Mouse (Mus musculus): ENCODE results near the gene Trappc2l. TPM values are rescaled to one million over a fixed set of nuclear protein-coding genes. Genes with fewer than 3 reads are reported as not detected.

Trappc2l gene
- polyA plus RNA-seq, 1 experiment: 55.0 TPM

- Histone ChIP-seq H3K4me1 (ENCODE audit: control insufficient read depth, insufficient read depth, low read length) (no peaks in the 10 kb centered on the region), H3K27ac (ENCODE audit: insufficient read depth, low read depth, low read length) (no peak overlapping the region), H3K4me3 (ENCODE audit: insufficient read depth, low read length) (no peak overlapping the region)
- TF ChIP-seq POLR2A (IDR thresholded peaks at IDR 0.05; ENCODE audit: borderline replicate concordance, low read depth, low read length) (no peak), CTCF (IDR thresholded peaks at IDR 0.05; ENCODE audit: low read depth, low read length) (no peak)
Measured at GRCm38 (mm10) chr8:122648192-122648970, 36.9 kb downstream of the Trappc2l start.

DNA sequence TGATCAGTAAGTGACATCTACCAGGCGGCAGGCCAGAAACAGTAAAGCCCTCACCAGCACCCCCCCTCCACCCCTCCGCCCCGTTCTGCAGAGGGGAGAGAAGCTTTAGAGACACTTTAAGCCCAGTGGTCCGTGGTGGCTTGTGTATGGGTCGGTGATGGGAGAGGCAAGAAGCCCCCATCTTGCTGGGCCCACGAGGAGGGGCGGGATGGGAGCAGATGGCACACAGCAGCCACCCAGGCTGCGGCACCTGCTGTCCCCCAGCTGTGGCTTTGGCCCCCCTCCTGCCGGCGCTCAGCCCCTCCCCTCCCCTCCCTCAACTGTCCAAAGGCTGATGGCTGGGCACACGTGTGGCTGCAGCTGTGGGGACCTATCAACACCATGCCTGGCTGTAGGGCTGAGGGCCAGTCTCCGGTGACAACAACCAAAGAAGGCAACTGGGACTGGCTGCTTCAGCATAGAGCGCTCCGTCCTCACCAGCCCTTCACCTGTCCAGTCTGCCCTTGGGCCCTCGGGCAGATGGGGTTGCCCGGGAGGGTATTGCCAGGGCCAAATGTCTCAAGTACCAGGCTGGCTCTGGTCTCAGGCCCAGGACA is 40.0 kb downstream of the Trappc2l start:
- TF ChIP-seq POLR2A (IDR thresholded peaks at IDR 0.05; ENCODE audit: borderline replicate concordance, low read depth, low read length): no peak
- TF ChIP-seq CTCF (IDR thresholded peaks at IDR 0.05; ENCODE audit: low read depth, low read length): no peak
- H3K4me1 ChIP-seq (ENCODE audit: control insufficient read depth, insufficient read depth, low read length): no peaks in the 10 kb centered on the region
- no peak overlapping the region for H3K4me3 ChIP-seq (ENCODE audit: insufficient read depth, low read length)
- H3K27ac ChIP-seq (ENCODE audit: insufficient read depth, low read depth, low read length): no peak overlapping the region

DNA sequence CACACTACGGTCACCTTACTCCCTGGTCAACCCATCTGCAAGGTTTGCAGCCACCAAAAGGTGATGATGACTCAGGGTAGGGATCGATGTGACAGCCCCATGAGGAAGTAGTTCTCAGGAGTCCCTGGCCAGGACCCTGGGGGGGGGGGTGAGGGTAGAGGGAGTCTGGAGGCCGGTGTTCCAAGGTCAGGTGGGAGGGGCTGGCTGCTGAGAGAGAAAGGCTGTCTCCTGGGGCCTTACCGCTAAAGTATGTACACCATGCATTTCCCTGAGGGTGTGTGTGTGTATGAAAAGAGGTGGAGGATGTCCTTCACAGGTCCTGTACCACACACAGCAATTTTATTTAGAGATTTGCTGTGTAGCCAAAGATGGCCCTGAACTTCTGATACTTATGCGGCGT is 41.2 kb downstream of the Trappc2l start:
- TF ChIP-seq POLR2A (IDR thresholded peaks at IDR 0.05; ENCODE audit: borderline replicate concordance, low read depth, low read length) (no peak), CTCF (IDR thresholded peaks at IDR 0.05; ENCODE audit: low read depth, low read length) (no peak)
- Histone ChIP-seq H3K4me3 (ENCODE audit: insufficient read depth, low read length) (no peak overlapping the region), H3K4me1 (ENCODE audit: control insufficient read depth, insufficient read depth, low read length) (no peaks in the 10 kb centered on the region), H3K27ac (ENCODE audit: insufficient read depth, low read depth, low read length) (no peak overlapping the region)

DNA sequence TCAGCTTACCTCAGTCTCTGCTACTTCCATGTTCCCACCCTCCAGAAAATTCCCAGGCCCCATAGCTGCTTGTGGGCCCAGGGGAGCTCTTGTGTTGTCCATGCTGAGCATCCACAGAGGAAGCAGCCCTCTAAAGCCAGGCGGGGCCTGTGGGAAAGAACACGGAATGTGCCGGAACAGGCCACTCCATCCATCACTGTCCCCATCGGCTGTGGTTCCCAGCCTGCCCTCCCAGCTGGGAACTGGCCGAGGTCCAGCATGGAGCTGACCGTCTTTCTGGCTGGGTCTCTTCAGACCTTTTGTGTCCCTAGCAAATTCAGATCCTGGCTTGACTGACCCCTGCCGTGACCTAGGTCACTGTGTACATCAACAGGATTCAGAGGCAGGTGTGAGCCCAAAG is 43.3 kb downstream of the Trappc2l start:
- H3K4me1 ChIP-seq (ENCODE audit: control insufficient read depth, insufficient read depth, low read length): no peaks in the 10 kb centered on the region
- TF ChIP-seq POLR2A (IDR thresholded peaks at IDR 0.05; ENCODE audit: borderline replicate concordance, low read depth, low read length) (no peak), CTCF (IDR thresholded peaks at IDR 0.05; ENCODE audit: low read depth, low read length) (no peak)
- no peak overlapping the region for H3K4me3 ChIP-seq (ENCODE audit: insufficient read depth, low read length)
- no peak overlapping the region for H3K27ac ChIP-seq (ENCODE audit: insufficient read depth, low read depth, low read length)

DNA sequence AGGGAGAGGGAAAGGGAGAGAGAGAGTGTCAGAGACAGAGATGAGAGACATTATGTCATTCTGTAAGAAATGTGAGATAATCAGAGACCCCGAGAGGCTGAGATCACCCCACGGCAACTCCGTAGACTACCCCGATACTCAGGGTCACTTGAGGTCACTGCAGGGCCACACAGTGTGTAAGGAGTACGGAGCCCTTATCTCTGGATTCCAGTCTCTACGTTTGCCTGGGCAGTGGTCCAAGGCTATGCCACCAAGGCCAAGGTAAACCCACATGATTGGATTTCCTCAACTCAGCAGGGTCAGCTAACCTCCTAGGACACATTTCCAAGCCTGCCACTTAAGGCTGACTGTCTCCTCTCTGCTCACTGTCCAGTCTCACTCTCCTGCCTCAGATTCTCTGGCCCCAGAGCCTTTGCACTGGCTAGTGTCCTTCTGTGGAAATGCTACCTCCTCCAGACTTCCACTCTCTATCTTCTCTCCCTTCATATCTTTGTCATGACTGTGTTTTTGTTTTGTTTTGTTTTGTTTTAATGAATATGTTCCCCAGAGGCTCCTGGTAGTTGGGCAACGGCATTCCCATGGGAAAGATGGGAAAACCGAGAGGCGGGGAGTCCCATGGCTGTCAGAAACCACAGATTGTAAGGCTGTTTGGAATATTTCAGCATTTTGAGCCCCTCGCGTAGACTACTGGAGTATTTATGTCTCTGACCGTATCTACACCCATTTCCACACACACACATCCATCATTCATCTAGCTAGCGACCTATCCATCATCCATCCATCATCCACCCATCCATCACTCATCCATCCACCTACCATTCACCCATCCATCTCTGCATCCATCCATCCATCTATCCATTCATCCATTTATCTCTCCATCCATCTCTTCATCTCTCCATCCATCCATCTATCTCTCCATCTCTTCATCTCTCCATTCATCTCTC is 44.9 kb downstream of the Trappc2l start:
- H3K4me1 ChIP-seq (ENCODE audit: control insufficient read depth, insufficient read depth, low read length): no peaks in the 10 kb centered on the region
- no peak overlapping the region for H3K4me3 ChIP-seq (ENCODE audit: insufficient read depth, low read length)
- no peak overlapping the region for H3K27ac ChIP-seq (ENCODE audit: insufficient read depth, low read depth, low read length)
- TF ChIP-seq POLR2A (IDR thresholded peaks at IDR 0.05; ENCODE audit: borderline replicate concordance, low read depth, low read length) (no peak), CTCF (IDR thresholded peaks at IDR 0.05; ENCODE audit: low read depth, low read length) (no peak)

GRCm38 (mm10) chr8:122658149-122658806 is 46.8 kb downstream of the Trappc2l start:
- TF ChIP-seq CTCF (IDR thresholded peaks at IDR 0.05; ENCODE audit: low read depth, low read length): no peak
- no peak for TF ChIP-seq POLR2A (IDR thresholded peaks at IDR 0.05; ENCODE audit: borderline replicate concordance, low read depth, low read length)
- Histone ChIP-seq H3K27ac (ENCODE audit: insufficient read depth, low read depth, low read length) (no peak overlapping the region), H3K4me3 (ENCODE audit: insufficient read depth, low read length) (no peak overlapping the region), H3K4me1 (ENCODE audit: control insufficient read depth, insufficient read depth, low read length) (no peaks in the 10 kb centered on the region)

DNA sequence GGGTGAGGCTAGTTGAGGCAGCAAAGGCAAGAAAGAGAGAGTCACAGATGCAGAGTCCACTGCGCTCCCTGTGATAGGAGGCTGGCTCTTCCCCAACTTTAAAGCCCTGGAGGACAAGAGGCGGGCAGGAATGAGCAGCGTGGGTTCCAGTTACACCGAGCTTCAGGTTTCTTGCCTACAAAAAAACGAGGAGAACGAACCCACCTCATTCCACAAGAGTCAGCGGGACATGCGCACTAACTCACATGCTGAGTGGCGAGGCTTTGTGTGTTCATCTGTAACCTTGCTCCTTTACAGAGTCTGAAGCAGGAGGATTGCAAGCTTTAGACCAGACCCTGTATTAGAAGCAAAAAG is 47.3 kb downstream of the Trappc2l start:
- H3K4me1 ChIP-seq (ENCODE audit: control insufficient read depth, insufficient read depth, low read length): no peaks in the 10 kb centered on the region
- TF ChIP-seq POLR2A (IDR thresholded peaks at IDR 0.05; ENCODE audit: borderline replicate concordance, low read depth, low read length): no peak
- no peak for TF ChIP-seq CTCF (IDR thresholded peaks at IDR 0.05; ENCODE audit: low read depth, low read length)
- no peak overlapping the region for H3K4me3 ChIP-seq (ENCODE audit: insufficient read depth, low read length)
- H3K27ac ChIP-seq (ENCODE audit: insufficient read depth, low read depth, low read length): no peak overlapping the region

DNA sequence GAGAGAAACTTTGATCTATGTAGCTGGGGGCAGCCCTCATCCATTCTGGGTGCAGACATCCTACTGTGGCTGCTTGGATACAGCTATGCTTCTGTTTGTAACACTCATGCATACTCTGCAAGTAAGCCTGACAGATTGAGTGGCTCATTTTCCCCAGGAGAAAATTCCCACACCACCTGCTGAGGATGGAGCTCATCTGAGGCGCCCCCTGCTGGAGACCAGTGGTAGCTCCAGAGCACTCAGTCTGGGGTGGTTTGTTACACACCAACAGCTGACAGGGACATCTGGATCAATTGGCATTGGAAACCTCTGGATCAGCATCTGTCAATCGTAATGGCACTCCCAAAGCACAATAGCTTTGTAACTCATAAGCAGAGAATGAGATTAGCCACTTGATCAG is 48.6 kb downstream of the Trappc2l start:
- no peak overlapping the region for H3K4me3 ChIP-seq (ENCODE audit: insufficient read depth, low read length)
- H3K27ac ChIP-seq (ENCODE audit: insufficient read depth, low read depth, low read length): no peak overlapping the region
- H3K4me1 ChIP-seq (ENCODE audit: control insufficient read depth, insufficient read depth, low read length): peaks cover 5% of the 10 kb centered on the region
- TF ChIP-seq POLR2A (IDR thresholded peaks at IDR 0.05; ENCODE audit: borderline replicate concordance, low read depth, low read length) (no peak), CTCF (IDR thresholded peaks at IDR 0.05; ENCODE audit: low read depth, low read length) (peak; percentile 68)

DNA sequence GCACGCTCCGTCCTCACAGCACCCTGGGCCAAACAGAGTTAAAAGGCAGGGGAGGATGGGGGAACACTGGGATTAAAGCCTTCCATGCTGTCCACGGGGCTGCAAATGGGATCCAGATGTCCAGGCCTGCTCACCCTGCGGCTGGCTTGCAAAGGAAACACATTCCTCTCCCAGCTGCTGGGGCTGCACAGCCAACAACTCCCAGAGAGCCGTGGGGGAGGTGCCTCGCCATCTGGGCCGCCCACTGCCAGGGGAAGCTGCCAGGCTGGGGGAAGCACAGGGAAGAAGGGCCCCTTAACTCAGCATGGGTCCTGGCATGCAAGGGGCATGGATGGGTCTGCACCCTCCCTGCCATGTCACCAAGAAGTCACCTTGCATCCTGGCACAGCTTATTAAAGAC is 49.7 kb downstream of the Trappc2l start:
- H3K4me1 ChIP-seq (ENCODE audit: control insufficient read depth, insufficient read depth, low read length): peaks cover 10% of the 10 kb centered on the region
- no peak overlapping the region for H3K27ac ChIP-seq (ENCODE audit: insufficient read depth, low read depth, low read length)
- no peak overlapping the region for H3K4me3 ChIP-seq (ENCODE audit: insufficient read depth, low read length)
- TF ChIP-seq CTCF (IDR thresholded peaks at IDR 0.05; ENCODE audit: low read depth, low read length): no peak
- TF ChIP-seq POLR2A (IDR thresholded peaks at IDR 0.05; ENCODE audit: borderline replicate concordance, low read depth, low read length): no peak
